Mouse (Mus musculus) brain, embryonic 18.5 days (tissue): ENCODE measurements around the gene Srp68.
A peak's percentile ranks its signal among the peaks of the same experiment; 100 is the strongest.

Experiments used
- DNase-seq: peaks from one replicate; pipeline ENCODE4 v3.0.0-alpha.2; 2012; ENCODE audit warnings: low read depth, low spot score

Srp68 gene

DNA sequence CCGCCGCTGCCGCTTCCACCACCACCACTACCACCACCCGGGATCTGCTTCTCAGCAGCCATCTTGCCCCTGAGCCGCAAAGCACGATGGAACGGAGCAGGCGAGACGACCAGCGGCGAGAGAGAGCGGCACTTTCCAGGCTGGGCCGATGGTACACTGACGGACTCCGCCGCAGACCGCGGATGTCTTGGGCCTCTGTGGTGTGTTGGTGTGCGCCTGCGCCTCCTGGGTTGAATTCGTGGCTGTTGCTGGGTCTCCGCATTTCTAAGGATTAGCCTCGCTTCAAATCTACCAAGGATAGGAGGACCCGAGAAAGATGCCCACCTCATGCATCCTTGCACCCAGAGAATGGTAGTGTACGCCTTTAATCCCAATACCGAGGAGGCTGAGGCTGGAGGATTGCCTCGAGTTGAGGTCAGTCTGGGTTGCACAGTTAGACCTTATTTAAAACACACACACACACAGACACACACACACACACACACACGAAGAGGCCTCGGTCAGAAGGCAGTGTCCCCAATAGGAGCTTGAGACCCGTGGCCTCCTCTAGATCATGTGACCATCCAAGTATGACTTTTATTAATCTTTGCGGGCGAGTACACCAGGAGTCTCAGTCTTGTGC, at the start of gene Srp68:
TSS of gene Srp68 (minus strand) at position 173 of the 622 bp plus-strand sequence.
- DNase-seq = peak; percentile 93

DNA sequence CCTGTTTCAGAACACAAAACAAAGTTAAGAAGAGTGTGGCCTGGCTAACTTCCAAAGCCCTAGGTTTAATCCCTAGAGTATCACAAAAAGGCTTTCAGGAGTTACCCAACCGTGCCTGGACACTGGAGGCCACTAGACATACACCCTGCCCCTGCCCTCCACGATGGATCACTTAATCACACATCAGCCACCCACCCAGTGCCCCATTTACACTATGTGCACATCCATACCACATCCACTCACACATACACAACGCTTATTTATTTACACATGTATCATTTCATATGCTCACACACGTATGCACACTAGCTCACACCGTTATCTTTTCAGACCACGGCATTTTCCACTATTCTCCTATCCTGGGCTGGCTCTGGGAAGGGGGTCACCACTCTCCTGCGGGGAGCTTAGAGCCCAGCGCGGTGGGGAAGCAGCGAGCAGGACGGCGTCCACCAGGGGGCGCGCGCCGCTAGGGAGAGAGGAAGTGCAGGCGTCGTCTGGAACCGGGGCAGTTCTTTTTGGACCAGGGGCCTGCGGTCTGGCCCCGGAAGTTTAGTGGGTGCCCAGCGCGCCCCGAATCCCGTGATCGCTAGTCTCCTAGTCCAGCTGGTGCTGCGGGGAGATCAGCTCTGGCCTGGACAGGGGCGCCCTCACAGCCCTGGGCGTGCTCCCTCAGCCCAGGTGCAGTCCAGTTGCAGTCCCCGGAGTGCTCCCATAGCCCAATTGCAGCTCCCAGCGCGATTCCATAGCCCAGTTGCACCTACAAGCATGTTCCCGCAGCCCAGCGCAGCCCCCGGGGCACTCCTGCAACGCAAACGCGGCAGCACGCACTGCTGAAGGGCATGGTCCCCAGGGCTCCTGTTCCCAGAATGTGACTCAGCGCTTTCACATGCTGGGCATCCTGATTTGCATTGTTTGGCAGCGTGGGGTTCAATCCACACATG, 45.0 kb upstream of the Srp68 start:
- DNase-seq = no peak

DNA sequence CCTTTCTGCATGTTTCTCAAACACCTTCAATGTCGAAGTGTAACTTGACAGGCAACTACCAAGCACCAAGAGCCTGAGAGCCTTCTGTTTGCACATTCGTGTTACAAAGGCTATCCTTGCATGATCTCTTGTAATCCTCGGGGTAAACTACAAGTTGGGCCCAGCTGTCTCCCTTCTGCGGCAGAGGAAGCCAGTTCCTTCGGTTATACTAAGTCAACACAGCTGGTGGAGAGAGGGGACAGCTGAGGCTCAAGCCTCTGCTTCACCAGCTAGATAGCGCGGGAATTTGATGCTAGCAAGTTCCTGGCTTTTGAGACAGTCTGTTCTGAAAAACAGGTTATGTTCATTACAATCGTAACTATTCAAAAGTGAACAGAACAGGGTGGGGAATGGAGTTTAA, 38.3 kb upstream of the Srp68 start:
- no peak for DNase-seq

DNA sequence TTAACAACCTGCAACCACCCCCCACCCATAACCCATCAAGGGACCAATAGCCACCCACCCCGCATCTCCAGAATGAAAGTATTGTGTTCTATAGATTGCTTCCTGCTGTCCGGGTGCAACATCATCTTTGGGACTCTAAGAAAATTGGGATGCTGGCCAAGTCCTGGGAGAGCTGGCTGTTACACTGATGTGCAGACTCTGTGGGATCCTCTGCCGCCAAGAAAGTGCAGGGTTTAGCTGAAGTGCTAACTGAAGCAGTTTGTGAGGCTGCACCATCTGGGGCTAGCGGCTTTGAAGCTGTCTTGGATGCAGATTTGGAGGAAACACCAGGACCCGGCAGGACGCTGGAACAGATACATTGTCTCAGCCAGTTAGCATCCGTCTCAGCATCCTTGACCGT, 37.2 kb upstream of the Srp68 start:
- no peak for DNase-seq

DNA sequence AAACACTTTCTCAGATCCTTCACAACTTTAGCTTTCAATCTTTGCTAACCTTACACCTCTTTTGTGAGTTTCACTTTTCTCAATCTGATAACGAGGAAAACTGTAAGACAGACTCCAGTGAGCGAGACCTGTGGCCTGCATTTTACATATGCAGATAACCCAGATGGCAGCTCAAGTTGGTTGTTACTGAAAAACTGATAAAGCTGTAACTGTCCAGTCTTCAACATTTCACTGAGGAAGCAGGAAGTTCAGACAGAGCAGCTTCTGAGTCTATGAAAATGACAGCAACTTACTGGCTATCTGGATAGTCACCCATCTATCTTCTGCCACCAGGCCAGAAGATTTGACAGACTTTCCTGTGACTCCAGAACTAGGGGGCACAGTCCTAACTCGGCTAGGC, 35.6 kb upstream of the Srp68 start:
- DNase-seq = no peak

DNA sequence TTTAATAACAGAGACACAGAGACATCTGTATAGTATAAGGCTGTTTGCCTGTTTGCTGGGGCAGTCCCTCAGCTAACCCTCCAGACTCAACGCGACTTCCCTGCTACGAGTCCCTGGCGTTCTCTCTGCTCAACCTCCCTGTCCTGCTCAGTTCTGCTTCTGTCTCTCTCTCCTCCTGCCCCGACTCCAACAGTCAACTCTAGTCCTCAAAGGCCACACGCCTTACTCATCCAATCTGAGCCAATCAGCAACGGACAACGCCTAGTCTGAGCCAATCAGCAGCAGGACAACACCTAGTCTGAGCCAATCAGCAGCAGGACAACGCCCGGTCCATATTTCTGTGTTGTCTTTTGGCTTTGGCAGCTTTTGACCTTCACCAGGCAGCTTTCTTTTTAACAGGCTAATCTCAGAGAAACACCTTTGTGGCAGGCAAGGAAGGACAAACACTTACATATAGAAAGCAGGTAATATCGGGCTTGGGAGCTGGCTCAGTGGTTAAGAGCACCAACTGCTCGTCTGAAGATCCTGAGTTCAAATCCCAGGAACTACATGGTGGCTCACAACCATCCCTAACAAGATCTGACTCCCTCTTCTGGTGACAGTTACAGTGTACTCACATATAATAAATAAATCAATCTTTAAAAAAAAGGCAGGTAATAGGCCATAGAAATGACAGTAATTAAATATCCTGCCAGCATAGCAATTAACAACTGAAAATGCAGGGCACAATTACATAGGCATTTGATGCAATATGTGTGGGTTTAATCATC, 33.9 kb upstream of the Srp68 start:
- no peak for DNase-seq

DNA sequence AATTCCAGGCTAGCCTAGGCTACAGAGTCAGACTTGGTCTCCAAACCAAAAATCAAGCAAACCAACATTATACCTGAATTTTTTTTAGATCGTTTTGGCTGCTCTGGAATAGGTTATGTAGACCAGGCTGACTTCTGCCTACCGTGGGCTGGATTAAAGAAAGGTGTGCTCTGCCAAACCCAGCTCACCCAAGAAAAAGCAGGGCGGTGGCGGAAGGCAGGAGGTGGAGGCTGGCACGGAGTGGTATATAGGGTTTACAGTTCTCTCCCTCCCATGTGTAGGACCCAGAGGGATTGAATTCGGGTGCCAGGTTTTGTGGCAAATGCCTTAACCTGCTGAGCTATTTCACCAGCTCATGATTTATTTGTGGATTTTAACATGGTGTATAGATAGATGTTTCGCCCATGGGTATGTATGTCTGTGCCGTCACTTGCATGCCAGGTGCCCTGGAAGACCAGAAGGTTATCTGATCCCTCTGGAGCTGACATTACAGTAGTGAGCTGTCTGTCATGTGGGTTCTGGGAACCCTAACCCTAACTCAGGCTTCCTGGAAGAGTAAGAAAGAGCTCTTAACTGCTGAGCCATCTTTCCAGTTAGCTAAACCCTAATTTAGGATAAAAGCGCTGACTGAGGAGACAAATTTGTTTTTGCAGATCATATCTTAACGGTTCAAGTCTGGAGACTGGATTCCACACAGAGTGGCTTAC, 33.2 kb upstream of the Srp68 start, which contains the start of gene Exoc7:
TSS of gene Exoc7 (minus strand) at position 215 of the 707 bp plus-strand sequence.
- no peak for DNase-seq

DNA sequence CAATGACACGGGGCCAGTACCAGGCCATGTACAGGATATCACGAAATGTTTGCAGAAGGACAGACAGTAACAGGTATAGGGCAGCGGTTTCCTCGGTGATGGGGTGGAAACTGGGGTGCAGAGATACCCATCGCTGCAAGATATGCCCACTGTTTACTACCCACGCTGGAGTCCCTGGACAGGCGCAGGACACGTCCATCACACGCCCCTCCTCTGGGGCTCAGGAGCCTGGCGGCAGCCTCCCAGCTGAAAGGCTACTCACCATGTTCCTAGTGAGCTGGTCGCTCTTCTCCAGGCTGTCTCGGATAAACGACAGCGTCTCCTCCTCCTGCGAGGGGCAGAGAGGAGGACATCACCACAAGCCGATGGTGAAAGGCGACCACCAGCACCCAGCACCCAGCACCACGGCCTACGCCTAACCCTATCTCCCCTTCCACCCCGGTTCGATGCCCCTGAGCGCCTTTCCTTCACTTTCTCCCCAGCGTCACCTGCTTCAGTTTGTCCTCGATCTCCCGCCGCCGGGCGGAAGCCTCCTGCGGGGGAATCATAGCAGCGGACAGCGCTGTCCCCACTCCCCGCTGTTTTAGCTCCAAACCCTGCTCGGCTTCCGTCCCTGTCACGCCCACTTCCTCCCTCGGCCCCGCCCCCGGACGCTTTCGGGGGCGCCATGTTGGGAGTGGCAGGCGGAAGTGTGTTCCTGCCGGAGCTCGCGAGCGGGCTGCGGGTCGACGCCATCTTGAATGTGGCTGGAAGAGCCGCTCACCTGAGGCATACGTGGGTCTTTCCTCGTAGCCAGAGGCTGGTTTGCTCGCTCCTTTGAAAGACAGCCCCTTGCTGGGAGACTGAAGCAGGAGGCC, 32.3 kb upstream of the Srp68 start:
- peak; percentile 85 for DNase-seq

DNA sequence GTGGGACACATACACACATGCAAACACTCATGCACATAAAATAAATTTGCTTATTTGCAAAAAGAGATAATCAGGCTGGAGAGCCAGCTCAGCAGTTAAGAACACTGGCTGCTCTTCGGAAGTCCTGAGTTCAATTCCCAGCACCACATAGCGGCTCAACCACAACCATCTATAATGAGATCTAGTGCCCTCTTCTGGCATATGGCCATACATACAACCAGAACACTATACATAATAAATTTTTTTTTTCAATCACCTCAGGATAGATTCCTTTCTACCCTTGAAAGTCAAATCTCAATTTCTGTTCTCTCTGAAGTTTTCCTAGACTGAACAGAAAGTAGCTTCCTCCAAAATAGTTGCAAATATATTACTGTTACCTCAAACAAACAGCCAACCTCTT, 31.4 kb upstream of the Srp68 start:
- no peak for DNase-seq

DNA sequence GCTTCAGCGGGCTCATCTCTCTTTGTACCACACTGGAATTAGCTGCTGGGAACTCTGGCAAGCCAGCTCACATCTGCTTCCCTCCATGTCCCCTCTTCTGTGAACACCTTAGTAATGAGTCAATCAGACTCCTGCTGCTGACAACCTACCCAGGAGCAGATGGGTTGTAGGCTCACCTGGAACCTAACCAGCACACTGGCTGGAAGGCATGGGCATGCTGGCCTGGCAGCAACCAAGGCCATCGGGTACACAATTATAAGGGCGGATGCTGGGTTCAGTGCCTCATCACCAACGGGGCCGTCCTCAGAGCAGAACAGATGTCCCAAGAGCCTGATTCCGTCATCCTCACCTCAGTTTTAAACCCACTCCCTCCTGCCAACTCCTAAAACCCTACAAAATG, 24.6 kb upstream of the Srp68 start:
- no peak for DNase-seq

DNA sequence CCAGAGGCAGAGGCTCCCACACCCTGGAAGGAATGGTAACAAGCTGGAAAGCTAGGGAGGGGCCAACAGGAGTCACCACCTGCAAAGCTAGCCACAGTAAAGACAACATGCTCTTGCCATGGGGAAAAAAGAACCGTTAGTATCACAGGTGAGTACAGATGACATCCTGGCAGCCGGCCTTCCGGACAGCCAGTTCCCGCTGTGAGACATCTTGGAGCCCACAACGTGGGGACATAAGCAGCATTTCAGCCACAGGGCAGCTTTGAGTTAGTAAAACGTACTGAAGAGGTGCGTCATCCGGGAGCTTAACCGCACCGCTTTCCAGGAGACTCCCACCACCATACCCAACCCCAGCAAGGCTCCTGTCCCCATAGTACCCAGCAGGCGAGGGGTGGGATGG, 24.2 kb upstream of the Srp68 start:
- DNase-seq = no peak

DNA sequence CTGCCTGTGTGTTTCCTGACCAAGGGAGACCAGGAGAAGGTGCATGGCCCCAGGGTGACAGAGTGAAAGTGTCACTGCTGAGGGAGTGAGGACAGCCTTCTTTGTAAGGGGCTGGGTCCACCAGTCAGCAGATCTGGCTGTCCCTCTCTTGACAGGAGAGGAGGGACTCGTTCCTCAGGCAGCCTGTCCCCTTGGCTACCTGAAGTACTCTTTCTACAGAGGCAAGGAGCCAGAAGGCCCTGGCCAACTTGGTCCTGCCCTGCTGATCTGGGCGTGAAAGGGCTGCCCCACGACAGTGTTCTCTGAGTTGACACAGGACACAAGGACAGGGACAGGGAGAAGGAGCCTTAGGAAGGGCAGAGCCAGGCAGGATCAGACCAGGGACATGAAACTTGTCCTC, 23.0 kb upstream of the Srp68 start:
- DNase-seq = no peak

DNA sequence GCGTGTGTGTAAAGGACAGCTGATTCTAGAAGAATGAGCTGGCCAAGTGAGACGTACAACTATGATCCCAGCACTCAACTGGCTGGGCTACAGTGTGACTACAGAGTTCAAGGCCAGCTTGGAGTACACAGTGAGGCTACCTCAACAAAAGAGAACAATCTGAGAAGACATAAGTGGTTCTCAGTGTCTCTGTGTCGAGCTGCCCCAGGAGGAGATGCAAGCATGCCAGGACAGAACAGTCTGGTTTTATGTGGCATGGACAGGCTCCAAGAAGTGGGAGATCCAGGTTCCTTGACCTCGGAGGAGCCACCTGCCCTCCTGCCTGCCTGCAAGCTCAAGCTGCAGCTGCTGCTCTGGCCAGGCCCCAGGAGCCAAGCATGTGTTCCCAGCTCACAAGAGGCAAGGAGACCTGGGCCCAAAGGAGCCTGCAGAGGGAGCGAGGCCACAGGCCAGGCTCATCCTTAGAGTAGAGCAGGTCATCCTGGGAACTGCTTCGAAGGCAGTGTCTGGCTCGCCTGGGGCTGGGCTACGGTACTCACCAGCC, 22.2 kb upstream of the Srp68 start:
- no peak for DNase-seq

DNA sequence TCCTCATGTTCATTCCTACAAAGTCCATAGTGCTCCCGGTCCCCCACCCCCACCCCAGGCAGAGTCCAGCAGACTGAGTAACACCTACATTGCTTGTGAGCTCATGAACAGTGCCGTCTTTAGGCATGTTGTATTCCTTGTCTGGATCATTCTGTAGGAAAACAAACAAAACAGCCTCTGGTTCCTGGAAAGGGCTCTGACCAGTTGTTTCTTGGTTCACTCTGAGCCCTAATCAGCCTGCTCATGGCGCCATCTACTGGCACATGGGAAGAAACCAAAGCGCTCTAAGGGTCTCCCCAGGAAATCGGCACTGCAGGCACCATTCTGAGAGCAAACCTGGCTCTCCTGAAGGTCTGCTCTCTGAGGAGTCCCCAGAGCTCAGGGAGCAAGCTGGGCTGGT, 20.3 kb upstream of the Srp68 start:
- no peak for DNase-seq

DNA sequence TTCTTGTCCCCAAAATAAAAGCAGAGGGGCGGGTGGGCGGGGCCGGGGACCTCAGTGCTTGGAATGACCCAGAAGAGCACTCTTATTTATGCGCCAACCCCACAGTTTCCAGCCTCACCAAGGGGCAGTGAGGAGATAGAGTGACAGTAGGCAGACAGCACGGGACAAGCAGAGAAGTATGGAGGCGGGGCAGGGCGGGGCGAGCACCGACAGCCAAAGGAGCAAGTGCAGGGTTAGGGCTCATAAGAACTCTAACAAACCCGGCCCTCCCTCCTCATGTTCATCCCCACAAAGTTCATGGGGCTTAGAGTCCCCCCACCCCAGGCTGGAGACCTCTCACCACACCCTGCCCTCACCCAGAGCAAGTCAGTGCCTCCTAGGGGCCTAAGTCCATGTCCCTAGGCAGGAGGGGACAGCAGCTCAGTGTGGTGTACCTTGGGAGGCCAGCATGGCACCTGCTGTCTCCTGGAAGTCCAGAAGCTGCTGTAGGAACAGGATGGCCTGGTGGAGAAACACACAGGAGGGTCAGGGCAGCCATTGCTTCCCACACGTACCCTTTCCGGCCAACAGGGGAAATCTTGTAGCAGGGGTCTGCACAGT, 19.6 kb upstream of the Srp68 start:
- no peak for DNase-seq

DNA sequence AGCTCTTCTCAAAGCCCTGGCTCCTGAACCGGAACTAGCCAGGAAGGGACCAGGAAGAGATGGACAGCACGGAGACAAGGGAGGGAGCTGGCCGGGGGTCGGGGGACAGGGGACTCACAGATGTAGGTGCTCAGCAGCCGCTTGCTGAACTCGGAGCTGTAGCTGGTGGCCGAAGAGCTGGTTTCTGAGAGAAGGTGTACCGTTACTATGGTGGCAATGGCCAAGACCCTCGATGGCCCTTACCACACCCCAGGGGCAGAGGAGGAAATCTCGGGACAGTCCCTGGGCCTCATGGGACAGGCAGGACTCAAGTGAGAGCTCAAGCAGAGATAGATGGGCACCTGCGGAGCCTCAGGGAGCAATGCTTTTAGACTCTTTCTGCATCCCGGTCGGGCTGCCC, 18.4 kb upstream of the Srp68 start:
- DNase-seq = no peak

DNA sequence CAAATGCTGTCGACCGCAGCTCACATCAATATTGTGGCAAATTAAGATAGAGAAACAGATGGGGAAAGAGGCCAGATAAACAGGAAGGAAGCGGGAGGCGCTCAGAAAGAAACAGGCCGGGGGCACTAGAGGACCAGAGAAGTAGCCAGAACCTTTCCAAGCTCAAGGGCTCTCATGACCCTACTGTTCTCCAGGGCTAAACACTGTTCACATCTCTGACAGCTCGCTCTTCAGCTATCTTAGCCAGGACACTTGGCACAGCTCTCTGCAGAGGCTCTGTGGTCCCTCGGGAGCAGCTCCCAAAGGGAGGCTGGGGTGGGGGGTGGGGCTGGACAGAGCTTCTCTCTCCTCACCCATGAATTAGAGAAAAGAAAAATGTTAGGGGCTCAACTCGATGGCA, 16.5 kb upstream of the Srp68 start:
- no peak for DNase-seq

DNA sequence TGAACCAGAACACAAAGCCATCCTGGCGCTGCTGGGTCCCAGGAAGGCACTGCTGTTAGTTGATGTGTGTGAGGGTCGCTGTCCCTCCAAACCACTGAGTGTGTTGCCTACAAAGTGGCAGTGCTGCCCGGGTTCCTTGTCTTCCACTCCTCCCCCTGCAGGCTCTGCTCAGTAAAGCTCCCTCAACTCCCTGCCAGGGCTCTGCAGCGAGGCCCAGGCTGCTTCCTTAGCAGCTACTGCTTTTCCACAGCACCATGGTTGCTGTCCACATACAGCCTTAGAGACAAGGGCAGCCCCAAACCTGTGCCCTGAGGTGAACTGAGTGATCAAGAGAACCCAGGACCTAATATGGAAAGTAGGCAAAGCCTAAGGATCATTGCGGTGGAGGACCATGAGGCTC, 13.3 kb upstream of the Srp68 start:
- no peak for DNase-seq

DNA sequence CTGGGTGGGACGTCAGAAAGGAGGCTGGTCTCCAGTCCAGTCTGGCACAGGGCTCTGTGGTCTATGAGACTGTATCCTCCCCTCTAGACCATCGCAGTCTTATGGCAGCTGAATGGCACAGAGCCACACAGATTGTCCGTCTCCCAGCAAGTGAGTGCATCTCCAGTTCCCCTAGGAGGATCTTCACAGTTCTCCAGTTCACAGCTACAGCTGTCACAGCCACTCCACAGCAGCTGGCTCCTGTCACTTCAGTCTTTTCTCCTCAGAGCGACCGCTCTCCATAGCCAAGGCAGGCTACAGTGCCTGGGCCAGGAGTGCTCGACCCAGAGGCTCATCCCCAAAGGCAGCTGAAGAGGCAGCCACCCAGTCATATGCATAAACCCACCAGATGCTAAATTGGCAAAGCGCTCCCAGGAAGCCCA, 11.8 kb upstream of the Srp68 start:
- DNase-seq = no peak

DNA sequence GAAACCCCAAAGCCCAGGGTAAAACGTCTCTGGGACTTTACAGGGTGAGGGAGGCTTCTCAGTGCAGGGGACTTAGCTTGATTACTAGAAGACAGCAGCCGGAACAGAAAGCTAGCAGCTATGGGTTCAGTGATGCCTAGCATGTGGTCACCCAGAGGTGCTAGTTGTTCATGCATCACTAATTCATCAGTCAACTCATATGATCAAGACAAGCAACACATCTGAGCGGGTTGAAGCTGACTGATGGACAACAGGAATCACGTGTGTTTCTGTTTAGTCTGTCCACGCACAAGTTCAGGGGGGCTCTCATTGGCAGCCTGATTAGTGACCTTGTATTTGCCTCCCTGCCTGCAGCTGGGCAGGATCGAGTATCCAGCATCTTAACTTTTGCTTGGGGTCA, 10.0 kb upstream of the Srp68 start:
- DNase-seq = no peak
